Mouse (Mus musculus) intestine, embryonic 16.5 days (tissue): ENCODE measurements around the gene Cebpe. TPM values are rescaled to one million over a fixed set of nuclear protein-coding genes. Genes with fewer than 3 reads are reported as not detected.

Source experiments
- ATAC-seq: fragments of 200-750 bp; cut with Nextera tagmentation; 2 replicates; pipeline ENCODE4 v1.8.0; 2017; ENCODE audit warnings: moderate TSS enrichment, moderate library complexity
- H3K27ac ChIP-seq: fragments of 300-500 bp; sonication (generic); 2 replicates; pipeline ENCODE4 v1.5.1; 2014; ENCODE audit warnings: mild to moderate bottlenecking, low read length
- H3K27me3 ChIP-seq: fragments of 300-500 bp; sonication (generic); replicated peaks from 2 replicates; pipeline ENCODE4 v1.6.1; 2014; ENCODE audit warnings: low read length, control low read depth, mixed read lengths; ENCODE audit not compliant: control insufficient read depth, insufficient read depth
- H3K36me3 ChIP-seq: fragments of 300-500 bp; sonication (generic); 2 replicates; pipeline ENCODE4 v1.6.1; 2014; ENCODE audit warnings: low read length, control low read depth; ENCODE audit not compliant: control insufficient read depth, insufficient read depth
- H3K4me1 ChIP-seq: fragments of 300-500 bp; sonication (generic); 2 replicates; pipeline ENCODE4 v1.6.1; 2014; ENCODE audit warnings: low read length, control low read depth, mixed read lengths; ENCODE audit not compliant: control insufficient read depth, insufficient read depth
- H3K4me2 ChIP-seq: fragments of 300-500 bp; sonication (generic); 2 replicates; pipeline ENCODE4 v1.6.1; 2014; ENCODE audit warnings: low read depth, low read length, control low read depth
- H3K4me3 ChIP-seq: fragments of 300-500 bp; sonication (generic); 2 replicates; pipeline ENCODE4 v1.5.1; 2014; ENCODE audit warnings: mild to moderate bottlenecking, low read length
- H3K9ac ChIP-seq: fragments of 300-500 bp; sonication (generic); 2 replicates; pipeline ENCODE4 v1.6.1; 2014; ENCODE audit warnings: low read depth, low read length
- H3K9me3 ChIP-seq: fragments of 300-500 bp; sonication (generic); 2 replicates; pipeline ENCODE4 v1.6.1; 2016; ENCODE audit warnings: low read length, control low read depth; ENCODE audit not compliant: control insufficient read depth
- WGBS: fragments of 180-500 bp; shearing (Covaris S2); extraction: QIAGEN DNeasy Blood & Tissue Kit; methylation state at CpG from one replicate; pipeline ENCODE4 v1.1.7; 2014; 5-methylcytosine and 5-hydroxymethylcytosine counted together
- polyA plus RNA-seq: library from polyadenylated mRNA; unstranded; fragments of >200 nt; fragmentation: Nextera tagmentation; extraction: Ambion mirVana; gene quantifications from 2 replicates; pipeline ENCODE4 v1.2.1, GENCODE M21; 2015

The Cebpe gene
- polyA plus RNA-seq, 1 experiment from 2014 or later = not detected

- Histone ChIP-seq H3K9ac (no peak overlapping the region), H3K27me3 (no peaks in the 10 kb centered on the region), H3K4me2 (no peak overlapping the region), H3K36me3 (no peaks in the 10 kb centered on the region), H3K4me3 (no peak overlapping the region), H3K4me1 (peaks cover 7% of the 10 kb centered on the region), H3K9me3 (no peaks in the 10 kb centered on the region), H3K27ac (no peak overlapping the region)
- no peak for ATAC-seq
- WGBS = 67% methylated on average over 8 of the region's 8 CpGs
Measured at GRCm38 (mm10) chr14:54712861-54713260, 887 bp upstream of the Cebpe start.

DNA sequence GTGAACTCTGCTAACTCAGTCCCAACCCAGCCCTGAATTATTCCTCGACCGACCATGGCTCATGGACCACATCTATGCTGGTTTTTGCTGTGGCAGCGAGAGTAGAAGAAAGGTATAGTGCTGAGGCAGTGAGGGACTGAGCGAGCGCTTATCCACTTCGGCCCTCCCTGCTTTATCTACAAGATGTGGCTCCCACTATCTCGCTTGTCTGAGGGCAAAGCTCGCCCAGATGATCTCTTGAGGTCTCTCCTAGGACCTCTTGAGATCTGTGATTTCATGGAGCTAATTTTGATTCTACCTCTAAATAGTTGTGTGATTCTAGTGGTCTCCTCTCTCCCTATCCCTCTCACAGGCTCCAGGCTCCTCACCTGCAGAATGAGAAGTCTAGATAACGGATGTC, 2.9 kb downstream of the Cebpe start:
- H3K27me3 ChIP-seq = no peaks in the 10 kb centered on the region; the same call in 1 of the 2 replicates
- no peak overlapping the region for H3K4me2 ChIP-seq

GRCm38 (mm10) chr14:54706589-54707320, 5.2 kb downstream of the Cebpe start:
- H3K4me3 ChIP-seq = no peak overlapping the region
- H3K4me1 ChIP-seq = peaks cover 7% of the 10 kb centered on the region; the same call in 1 of the 2 replicates
- no peaks in the 10 kb centered on the region for H3K9me3 ChIP-seq
- H3K27me3 ChIP-seq = no peaks in the 10 kb centered on the region; the same call in 1 of the 2 replicates
- no peak overlapping the region for H3K4me2 ChIP-seq
- peak overlapping the region; percentile 44; the same call in 1 of the 2 replicates for H3K9ac ChIP-seq
- ATAC-seq = peak; percentile 51
- no peak overlapping the region for H3K27ac ChIP-seq
- H3K36me3 ChIP-seq = no peaks in the 10 kb centered on the region
- WGBS = 52% methylated on average over 17 of the region's 17 CpGs

More for the DNA sequence above, 2.9 kb downstream of the Cebpe start:
- no peak overlapping the region for H3K9ac ChIP-seq
- no peaks in the 10 kb centered on the region for H3K9me3 ChIP-seq
- no peak for ATAC-seq
- H3K4me1 ChIP-seq = peaks cover 9% of the 10 kb centered on the region; the same call in 1 of the 2 replicates
- no peaks in the 10 kb centered on the region for H3K36me3 ChIP-seq
- WGBS = 68% methylated on average over 9 of the region's 9 CpGs
- H3K4me3 ChIP-seq = no peak overlapping the region
- H3K27ac ChIP-seq = no peak overlapping the region

DNA sequence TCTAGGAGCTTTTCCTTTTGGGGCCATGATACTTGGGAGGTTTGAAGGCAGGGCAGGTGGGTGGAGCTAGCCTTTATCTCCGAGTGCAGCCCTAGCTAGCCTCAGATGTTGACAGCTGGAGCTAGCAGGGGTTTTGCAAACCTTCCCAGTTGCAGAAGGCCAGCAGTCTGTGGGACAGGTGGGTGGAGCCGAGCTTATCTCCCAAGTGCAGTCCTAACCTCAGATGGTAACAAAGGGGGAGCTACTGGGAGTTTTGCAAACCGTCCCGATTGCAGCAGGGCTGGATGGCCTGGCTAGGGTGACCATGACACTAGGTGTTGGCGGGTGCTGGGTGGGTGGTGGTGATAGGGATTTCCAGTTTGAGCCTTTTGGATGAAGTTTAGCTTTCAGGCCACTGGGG, 6.1 kb downstream of the Cebpe start:
- WGBS = 35% methylated on average over 5 of the region's 5 CpGs
- no peak overlapping the region for H3K4me3 ChIP-seq

GRCm38 (mm10) chr14:54703207-54703606, 8.8 kb downstream of the Cebpe start:
- Histone ChIP-seq H3K4me2 (no peak overlapping the region), H3K36me3 (no peaks in the 10 kb centered on the region), H3K27ac (no peak overlapping the region), H3K27me3 (no peaks in the 10 kb centered on the region; the same call in 1 of the 2 replicates), H3K4me3 (no peak overlapping the region), H3K9me3 (no peaks in the 10 kb centered on the region), H3K9ac (no peak overlapping the region), H3K4me1 (peaks cover 7% of the 10 kb centered on the region; the same call in 1 of the 2 replicates)
- WGBS = 66% methylated on average over 10 of the region's 10 CpGs
- no peak for ATAC-seq

More for the DNA sequence above, 6.1 kb downstream of the Cebpe start:
- H3K36me3 ChIP-seq = no peaks in the 10 kb centered on the region
- H3K4me2 ChIP-seq = no peak overlapping the region
- H3K27ac ChIP-seq = no peak overlapping the region
- no peaks in the 10 kb centered on the region for H3K9me3 ChIP-seq
- H3K4me1 ChIP-seq = peaks cover 7% of the 10 kb centered on the region; the same call in 1 of the 2 replicates
- ATAC-seq = peak; percentile 52
- no peaks in the 10 kb centered on the region; the same call in 1 of the 2 replicates for H3K27me3 ChIP-seq
- no peak overlapping the region for H3K9ac ChIP-seq

DNA sequence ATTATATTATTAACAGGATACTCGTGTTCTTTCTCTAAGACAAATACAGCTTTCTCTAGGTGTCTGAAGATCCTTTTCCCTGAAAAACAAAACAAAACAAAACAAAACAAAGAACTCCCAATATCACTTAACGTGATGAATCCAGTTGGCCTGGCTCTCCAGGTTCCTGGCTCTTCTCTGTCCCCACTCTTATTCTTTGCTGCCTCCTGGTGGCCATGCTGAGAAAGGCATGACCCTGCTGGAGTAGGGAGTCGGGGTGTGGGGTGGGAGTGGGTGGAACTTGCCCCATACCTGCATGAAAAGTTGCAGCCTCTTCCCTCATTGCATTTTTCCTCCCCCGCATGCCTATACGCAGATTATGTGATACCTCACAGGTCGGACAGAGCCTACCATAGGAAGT, 10.7 kb downstream of the Cebpe start:
- H3K4me2 ChIP-seq = 0 out of 2 replicates have a peak overlapping the region, but pooled peaks have one; percentile 25
- H3K27ac ChIP-seq = no peak overlapping the region
- H3K36me3 ChIP-seq = no peaks in the 10 kb centered on the region
- H3K9ac ChIP-seq = no peak overlapping the region
- no peaks in the 10 kb centered on the region for H3K9me3 ChIP-seq
- H3K4me3 ChIP-seq = no peak overlapping the region
- WGBS = 4% methylated on average over 6 of the region's 6 CpGs
- no peaks in the 10 kb centered on the region; the same call in 1 of the 2 replicates for H3K27me3 ChIP-seq
- ATAC-seq = peak; percentile 60; the same call in 1 of the 2 replicates
- H3K4me1 ChIP-seq = peaks cover 7% of the 10 kb centered on the region; the same call in 1 of the 2 replicates

GRCm38 (mm10) chr14:54699586-54699985, 12.4 kb downstream of the Cebpe start:
- H3K9me3 ChIP-seq = no peaks in the 10 kb centered on the region
- H3K36me3 ChIP-seq = no peaks in the 10 kb centered on the region
- WGBS = 39% methylated on average over 3 of the region's 3 CpGs
- no peak overlapping the region for H3K27ac ChIP-seq
- ATAC-seq = no peak
- peaks cover 6% of the 10 kb centered on the region; the same call in 1 of the 2 replicates for H3K4me1 ChIP-seq
- no peak overlapping the region for H3K4me2 ChIP-seq
- H3K9ac ChIP-seq = no peak overlapping the region
- H3K27me3 ChIP-seq = no peaks in the 10 kb centered on the region
- H3K4me3 ChIP-seq = no peak overlapping the region

DNA sequence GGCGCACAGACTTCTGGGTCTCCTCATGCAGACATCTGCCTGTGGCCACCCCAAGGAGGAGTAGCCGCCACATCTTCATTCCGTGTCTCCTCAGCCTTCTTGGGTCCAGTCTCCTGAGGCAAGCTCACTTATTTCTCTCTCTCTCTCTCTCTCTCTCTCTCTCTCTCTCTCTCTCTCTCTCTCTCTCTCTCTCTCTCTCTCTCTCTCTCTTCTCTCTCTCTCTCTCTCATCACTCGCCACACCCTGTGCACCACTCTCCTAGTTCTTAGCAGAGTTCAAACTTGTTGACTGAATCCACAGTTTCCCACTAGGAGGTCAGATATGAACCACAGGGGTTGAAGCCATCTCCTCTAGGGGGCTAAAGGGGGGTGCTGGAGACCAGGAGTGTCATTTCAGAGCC, 13.2 kb downstream of the Cebpe start, which contains the start of gene Gm29776:
Gene Gm29776, minus strand, starts transcription at position 101 of the 400 bp plus-strand sequence.
- peaks cover 6% of the 10 kb centered on the region; the same call in 1 of the 2 replicates for H3K4me1 ChIP-seq
- no peak within 1 kb of the TSS for H3K9ac ChIP-seq
- 79% methylated on average over 4 of the region's 4 CpGs for WGBS
- H3K4me3 ChIP-seq = no peak within 1 kb of the TSS
- H3K36me3 ChIP-seq = no peaks in the 10 kb centered on the region
- H3K9me3 ChIP-seq = no peaks in the 10 kb centered on the region
- H3K27me3 ChIP-seq = no peaks in the 10 kb centered on the region
- H3K4me2 ChIP-seq = no peak within 1 kb of the TSS
- no peak for ATAC-seq
- H3K27ac ChIP-seq = no peak within 1 kb of the TSS

DNA sequence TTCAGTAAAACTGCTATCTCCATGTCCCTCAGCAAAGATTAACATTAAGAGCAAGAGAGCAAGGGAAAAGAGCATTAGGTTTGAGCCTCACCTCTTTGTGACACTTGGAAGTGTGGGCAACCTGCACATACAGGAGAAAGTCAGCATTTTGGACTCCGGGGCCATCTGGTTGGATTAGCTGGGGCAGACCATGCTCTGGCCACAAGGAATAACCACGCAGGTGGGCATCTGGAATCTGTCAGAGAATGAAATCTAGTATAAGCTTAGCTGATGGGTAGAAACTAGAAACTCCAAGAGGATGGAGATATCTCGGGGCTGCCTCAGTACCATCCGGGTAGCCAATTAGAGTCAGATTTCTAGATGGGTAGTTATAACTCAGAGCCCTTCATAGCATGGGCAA, 15.2 kb downstream of the Cebpe start:
- Histone ChIP-seq H3K36me3 (0 out of 2 replicates have a peak, but pooled peaks cover 2% of the 10 kb centered on the region), H3K9ac (no peak overlapping the region), H3K4me3 (no peak overlapping the region), H3K27ac (no peak overlapping the region), H3K4me1 (peaks cover 6% of the 10 kb centered on the region; the same call in 1 of the 2 replicates), H3K4me2 (no peak overlapping the region), H3K27me3 (no peaks in the 10 kb centered on the region), H3K9me3 (no peaks in the 10 kb centered on the region)
- 71% methylated on average over 4 of the region's 4 CpGs for WGBS
- ATAC-seq = no peak
